Mouse (Mus musculus) hindbrain, embryonic 15.5 days (tissue): ENCODE measurements around the gene Zdhhc22. TPM values are rescaled to one million over a fixed set of nuclear protein-coding genes. Genes with fewer than 3 reads are reported as not detected.

Experiments used
- ATAC-seq: fragments of 200-750 bp; cut with Nextera tagmentation; 2 replicates; pipeline ENCODE4 v1.8.0; 2017; ENCODE audit warnings: low read depth, moderate number of reproducible peaks, moderate TSS enrichment; ENCODE audit not compliant: low FRiP score
- H3K27ac ChIP-seq: fragments of 300-500 bp; sonication (generic); replicated peaks from 2 replicates; pipeline ENCODE4 v1.5.1; 2015; ENCODE audit warnings: mild to moderate bottlenecking, inconsistent platforms
- H3K27me3 ChIP-seq: fragments of 300-500 bp; sonication (generic); 2 replicates; pipeline ENCODE4 v1.6.1; 2015; ENCODE audit warnings: control low read depth, inconsistent platforms
- H3K36me3 ChIP-seq: fragments of 300-500 bp; sonication (generic); 2 replicates; pipeline ENCODE4 v1.6.1; 2015; ENCODE audit warnings: control low read depth, inconsistent platforms
- H3K4me1 ChIP-seq: fragments of 300-500 bp; sonication (generic); replicated peaks from 2 replicates; pipeline ENCODE4 v1.6.1; 2015; ENCODE audit warnings: control low read depth, inconsistent platforms
- H3K4me2 ChIP-seq: fragments of 300-500 bp; sonication (generic); 2 replicates; pipeline ENCODE4 v1.6.1; 2015; ENCODE audit warnings: moderate library complexity, mild to moderate bottlenecking, inconsistent platforms
- H3K4me3 ChIP-seq: fragments of 300-500 bp; sonication (generic); 2 replicates; pipeline ENCODE4 v1.5.1; 2015; ENCODE audit warnings: mild to moderate bottlenecking, inconsistent platforms
- H3K9ac ChIP-seq: fragments of 300-500 bp; sonication (generic); 2 replicates; pipeline ENCODE4 v1.6.1; 2015; ENCODE audit warnings: inconsistent platforms
- H3K9me3 ChIP-seq: fragments of 300-500 bp; sonication (generic); 2 replicates; pipeline ENCODE4 v1.6.1; 2016; ENCODE audit warnings: control low read depth, inconsistent platforms
- WGBS: fragments of 180-500 bp; shearing (Covaris S2); methylation state at CpG from one replicate; pipeline ENCODE4 v1.1.7; 2015; 5-methylcytosine and 5-hydroxymethylcytosine counted together
- polyA plus RNA-seq: library from polyadenylated mRNA; unstranded; fragments of >200 nt; fragmentation: Nextera tagmentation; extraction: Ambion mirVana; gene quantifications from 2 replicates; pipeline ENCODE4 v1.2.1, GENCODE M21; 2015

The Zdhhc22 gene
- polyA plus RNA-seq, 1 experiment from 2014 or later: 22.0 TPM

DNA sequence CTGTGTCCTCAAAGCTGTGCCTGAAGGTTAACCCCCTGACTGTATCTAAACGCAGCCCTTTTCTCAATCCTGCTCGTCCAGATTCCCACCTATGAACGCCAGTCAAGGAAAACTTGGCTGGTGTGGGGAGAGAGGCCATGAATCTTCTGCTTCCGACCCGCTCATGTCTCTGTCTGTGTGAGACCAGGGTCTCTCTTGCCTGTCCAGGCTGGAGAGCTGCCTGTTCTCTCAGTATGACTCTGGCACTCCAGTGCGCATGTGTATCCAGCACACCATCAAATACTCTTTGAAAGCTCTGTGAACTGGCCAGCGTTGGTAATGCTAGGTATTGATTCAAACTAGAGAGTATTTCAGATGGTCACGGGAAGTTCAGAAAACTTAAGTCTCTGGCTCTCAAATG, 46.8 kb downstream of the Zdhhc22 start:
- H3K9ac ChIP-seq: no peak overlapping the region
- no peaks in the 10 kb centered on the region for H3K27me3 ChIP-seq
- no peak overlapping the region for H3K4me2 ChIP-seq
- no peak for ATAC-seq
- 92% methylated on average over 8 of the region's 8 CpGs for WGBS
- peaks cover 54% of the 10 kb centered on the region for H3K4me1 ChIP-seq
- no peak overlapping the region for H3K4me3 ChIP-seq
- no peaks in the 10 kb centered on the region for H3K9me3 ChIP-seq
- H3K27ac ChIP-seq: peak overlapping the region; percentile 95
- no peaks in the 10 kb centered on the region for H3K36me3 ChIP-seq

DNA sequence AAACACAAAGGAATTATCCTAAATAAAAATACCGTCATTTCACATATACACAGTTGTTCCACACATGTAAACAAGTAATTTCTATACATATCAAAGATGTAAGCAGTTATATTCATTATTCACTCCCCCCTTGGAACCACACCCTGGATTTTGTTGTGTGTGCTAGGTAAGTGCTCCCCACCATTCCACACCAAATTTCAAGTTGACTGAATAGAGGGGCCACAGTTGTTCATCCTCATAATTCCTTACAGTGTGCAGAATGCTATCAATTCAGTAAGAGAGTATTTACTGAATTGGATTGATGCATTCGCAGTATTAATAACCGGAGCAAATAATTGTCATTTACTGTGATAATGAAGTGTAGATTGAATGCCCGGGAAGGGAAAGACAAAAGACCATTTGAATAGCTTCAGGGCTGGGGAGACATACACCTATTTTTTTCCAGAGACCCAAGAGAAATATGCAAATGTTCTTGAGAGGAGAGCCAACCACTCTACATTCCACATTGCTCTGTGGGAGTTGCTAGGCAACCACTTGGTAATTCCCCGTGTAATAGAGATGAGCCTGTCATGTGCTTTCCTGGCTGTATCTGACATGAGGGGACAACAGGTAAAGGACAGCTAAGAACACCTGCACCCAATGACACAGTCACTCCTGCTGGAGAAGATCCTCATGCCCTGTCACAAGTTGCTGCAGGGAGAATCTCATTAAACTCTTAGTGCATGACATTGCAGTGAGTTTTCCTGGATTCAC, 48.3 kb downstream of the Zdhhc22 start:
- H3K27ac ChIP-seq: peak overlapping the region; percentile 95
- H3K36me3 ChIP-seq: no peaks in the 10 kb centered on the region
- peak; percentile 71 for ATAC-seq
- H3K4me3 ChIP-seq: no peak overlapping the region
- no peaks in the 10 kb centered on the region for H3K9me3 ChIP-seq
- no peak overlapping the region for H3K9ac ChIP-seq
- no peaks in the 10 kb centered on the region for H3K27me3 ChIP-seq
- WGBS: 13% methylated on average over 5 of the region's 5 CpGs
- H3K4me1 ChIP-seq: peaks cover 44% of the 10 kb centered on the region
- peak overlapping the region; percentile 18 for H3K4me2 ChIP-seq

DNA sequence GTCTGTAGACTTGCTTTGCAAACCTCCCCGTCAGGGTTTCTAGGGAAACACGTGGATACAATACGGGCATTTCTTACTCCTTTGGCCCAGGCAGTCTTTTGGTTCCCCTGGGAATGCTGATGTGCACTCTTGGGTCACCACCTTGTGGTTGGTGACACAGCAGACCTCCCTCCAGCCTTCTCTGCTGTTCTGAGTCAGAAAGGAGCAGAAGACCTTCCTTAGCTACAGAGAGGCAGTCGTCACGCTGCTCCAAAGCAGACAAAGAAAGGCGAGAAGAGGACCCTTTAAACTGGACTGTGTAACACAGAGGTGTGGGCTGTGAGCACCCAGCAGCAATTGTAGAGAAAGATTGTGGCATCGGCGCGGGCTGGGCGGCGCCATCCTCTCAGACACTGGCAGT, 49.1 kb downstream of the Zdhhc22 start:
- Histone ChIP-seq H3K4me2 (peak overlapping the region; percentile 25; the same call in 1 of the 2 replicates), H3K27me3 (no peaks in the 10 kb centered on the region), H3K27ac (peak overlapping the region; percentile 95), H3K36me3 (no peaks in the 10 kb centered on the region), H3K9ac (peak overlapping the region; percentile 26; the same call in 1 of the 2 replicates), H3K9me3 (no peaks in the 10 kb centered on the region), H3K4me1 (peaks cover 42% of the 10 kb centered on the region), H3K4me3 (no peak overlapping the region)
- 11% methylated on average over 11 of the region's 11 CpGs for WGBS
- ATAC-seq: peak; percentile 57

DNA sequence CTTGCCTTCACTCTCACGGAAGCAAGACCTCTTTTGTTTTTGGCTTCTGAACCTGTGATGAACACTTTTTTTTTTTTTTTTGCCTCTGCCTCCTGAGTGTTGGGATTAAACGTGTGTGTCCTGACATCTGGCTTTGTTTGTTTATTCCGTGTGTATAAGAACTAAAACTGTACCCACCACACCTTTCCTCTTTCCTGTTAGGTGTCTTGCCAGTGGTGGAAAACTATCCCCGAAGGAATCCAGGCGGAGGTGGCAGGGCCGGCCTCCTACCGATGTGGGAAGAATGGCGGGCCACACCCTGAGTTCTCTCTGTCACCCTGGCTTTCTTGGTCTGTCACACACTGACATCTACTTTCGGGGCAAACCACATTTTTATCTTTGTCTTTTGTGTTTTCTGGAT, 51.7 kb downstream of the Zdhhc22 start:
- Histone ChIP-seq H3K36me3 (no peaks in the 10 kb centered on the region), H3K4me3 (no peak overlapping the region), H3K4me1 (peaks cover 28% of the 10 kb centered on the region), H3K9me3 (no peaks in the 10 kb centered on the region), H3K27ac (no peak overlapping the region), H3K9ac (no peak overlapping the region), H3K4me2 (no peak overlapping the region), H3K27me3 (no peaks in the 10 kb centered on the region)
- 69% methylated on average over 9 of the region's 9 CpGs for WGBS
- no peak for ATAC-seq

DNA sequence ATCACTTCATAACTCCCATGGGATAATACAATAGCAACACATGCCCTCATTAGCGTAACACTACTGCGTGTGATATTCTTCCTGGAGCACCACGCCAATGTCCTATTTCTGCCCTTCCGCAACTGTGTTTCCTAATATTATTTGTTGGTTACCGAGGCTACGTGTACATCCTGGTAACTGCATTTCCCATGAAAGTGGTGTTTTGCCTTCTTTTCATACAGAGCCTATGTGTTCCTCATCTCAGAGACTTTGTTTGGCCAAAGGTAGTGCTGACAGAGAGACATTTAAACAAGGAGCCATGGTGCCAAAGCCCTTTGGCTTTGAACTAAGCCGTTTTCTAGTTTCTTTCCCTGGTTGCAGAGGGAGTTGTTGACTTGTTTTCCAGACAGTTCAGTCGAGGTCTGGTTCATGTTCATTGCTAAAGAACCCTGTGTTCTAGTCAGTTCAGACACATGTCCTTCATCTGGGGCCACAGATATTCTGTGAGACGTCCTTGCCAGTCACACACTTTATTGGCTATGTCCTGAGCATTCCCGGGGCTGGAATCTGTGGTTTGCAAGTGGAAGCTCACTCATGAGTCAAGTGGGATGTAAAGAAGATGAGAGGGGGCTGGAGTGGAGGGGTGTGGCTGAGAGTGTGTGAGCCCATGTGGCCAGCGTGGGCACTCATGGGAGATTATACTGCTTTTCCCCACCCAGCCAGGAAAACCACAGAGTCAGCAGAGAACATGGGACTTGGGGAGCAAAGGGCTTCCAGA, 53.5 kb downstream of the Zdhhc22 start:
- WGBS: 86% methylated on average over 11 of the region's 11 CpGs
- Histone ChIP-seq H3K9me3 (no peaks in the 10 kb centered on the region), H3K27ac (no peak overlapping the region), H3K27me3 (no peaks in the 10 kb centered on the region), H3K36me3 (no peaks in the 10 kb centered on the region), H3K4me2 (no peak overlapping the region), H3K4me3 (no peak overlapping the region), H3K4me1 (peaks cover 20% of the 10 kb centered on the region), H3K9ac (no peak overlapping the region)
- no peak for ATAC-seq

DNA sequence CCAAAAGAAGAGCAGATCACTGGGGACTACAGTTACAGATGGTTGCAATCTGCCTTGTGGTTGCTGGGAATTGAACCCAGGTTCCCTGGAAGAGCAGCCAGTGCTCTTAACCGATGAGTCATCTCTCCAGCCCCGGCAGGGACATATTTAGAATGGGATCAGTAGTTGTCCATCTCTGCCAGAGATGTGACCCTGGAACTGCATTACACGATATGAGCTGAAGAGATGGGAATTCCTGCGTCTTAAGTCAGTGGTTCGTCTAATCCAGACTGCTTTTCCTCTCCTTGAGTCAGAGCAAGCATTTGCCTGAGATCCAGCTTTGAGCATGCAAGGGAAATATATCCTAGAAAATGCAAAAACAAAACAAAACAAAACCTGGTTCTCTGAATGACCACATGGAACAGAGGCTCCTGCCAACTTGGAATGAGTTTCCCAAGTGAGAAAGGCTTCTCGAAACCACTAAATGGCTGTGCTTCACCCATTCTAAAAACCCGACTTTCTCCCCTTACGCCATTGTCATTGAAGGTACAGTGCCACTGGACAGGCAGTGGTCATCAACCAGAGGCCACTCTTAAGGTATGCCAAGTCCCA, 54.4 kb downstream of the Zdhhc22 start:
- no peak for ATAC-seq
- no peak overlapping the region for H3K4me3 ChIP-seq
- no peaks in the 10 kb centered on the region for H3K9me3 ChIP-seq
- H3K4me1 ChIP-seq: peaks cover 11% of the 10 kb centered on the region
- no peak overlapping the region for H3K27ac ChIP-seq
- no peaks in the 10 kb centered on the region for H3K27me3 ChIP-seq
- H3K9ac ChIP-seq: no peak overlapping the region
- WGBS: 87% methylated on average over 8 of the region's 8 CpGs
- no peak overlapping the region for H3K4me2 ChIP-seq
- H3K36me3 ChIP-seq: no peaks in the 10 kb centered on the region

DNA sequence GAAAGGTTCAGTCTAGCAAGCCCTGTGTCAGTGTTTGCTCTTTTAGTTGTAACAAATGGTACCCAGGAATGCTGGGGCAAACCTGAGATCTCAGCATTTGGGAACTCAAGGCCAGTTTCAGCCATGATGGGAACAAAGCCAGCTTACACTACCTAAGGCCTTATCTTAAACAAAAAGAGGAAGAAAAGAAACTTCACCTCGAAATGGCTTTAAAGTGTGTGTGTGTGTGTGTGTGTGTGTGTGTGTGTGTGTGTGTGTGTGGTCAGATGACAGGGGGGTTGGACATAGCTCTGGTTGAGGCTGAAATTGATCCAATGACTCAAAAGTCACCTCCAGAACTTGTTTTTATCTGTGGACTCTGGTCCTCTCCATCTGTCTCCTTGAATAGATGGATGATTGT, 55.5 kb downstream of the Zdhhc22 start:
- Histone ChIP-seq H3K27me3 (no peaks in the 10 kb centered on the region), H3K4me2 (no peak overlapping the region), H3K27ac (no peak overlapping the region), H3K9ac (no peak overlapping the region), H3K9me3 (no peaks in the 10 kb centered on the region), H3K4me1 (peaks cover 5% of the 10 kb centered on the region; the same call in 1 of the 2 replicates), H3K36me3 (no peaks in the 10 kb centered on the region), H3K4me3 (no peak overlapping the region)
- ATAC-seq: no peak
- 95% methylated on average over 1 of the region's 1 CpGs for WGBS

DNA sequence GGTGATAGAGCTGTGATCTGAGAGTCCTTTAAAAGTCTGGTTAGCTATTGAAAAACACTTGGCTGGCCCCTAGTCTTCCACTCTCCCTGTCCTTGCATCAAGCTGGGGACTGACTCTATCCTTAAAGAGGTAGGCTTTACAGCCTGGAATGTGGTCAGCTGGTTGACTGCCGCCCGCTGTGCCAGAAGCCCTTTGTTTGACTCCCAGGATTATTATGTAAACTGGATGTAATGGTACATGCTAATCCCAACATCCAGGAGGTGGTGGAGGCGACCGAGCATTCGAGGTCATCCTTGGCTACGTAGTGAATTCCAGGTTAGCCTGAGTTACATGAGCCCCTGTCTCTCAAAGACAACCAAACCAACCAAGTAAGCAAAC, 57.7 kb downstream of the Zdhhc22 start:
- Histone ChIP-seq H3K9ac (no peak overlapping the region), H3K4me1 (peaks cover 5% of the 10 kb centered on the region; the same call in 1 of the 2 replicates), H3K4me3 (no peak overlapping the region), H3K4me2 (no peak overlapping the region), H3K9me3 (0 out of 2 replicates have a peak, but pooled peaks cover 5% of the 10 kb centered on the region), H3K27ac (no peak overlapping the region), H3K27me3 (no peaks in the 10 kb centered on the region), H3K36me3 (no peaks in the 10 kb centered on the region)
- ATAC-seq: no peak
- 20% methylated on average over 6 of the region's 6 CpGs for WGBS

DNA sequence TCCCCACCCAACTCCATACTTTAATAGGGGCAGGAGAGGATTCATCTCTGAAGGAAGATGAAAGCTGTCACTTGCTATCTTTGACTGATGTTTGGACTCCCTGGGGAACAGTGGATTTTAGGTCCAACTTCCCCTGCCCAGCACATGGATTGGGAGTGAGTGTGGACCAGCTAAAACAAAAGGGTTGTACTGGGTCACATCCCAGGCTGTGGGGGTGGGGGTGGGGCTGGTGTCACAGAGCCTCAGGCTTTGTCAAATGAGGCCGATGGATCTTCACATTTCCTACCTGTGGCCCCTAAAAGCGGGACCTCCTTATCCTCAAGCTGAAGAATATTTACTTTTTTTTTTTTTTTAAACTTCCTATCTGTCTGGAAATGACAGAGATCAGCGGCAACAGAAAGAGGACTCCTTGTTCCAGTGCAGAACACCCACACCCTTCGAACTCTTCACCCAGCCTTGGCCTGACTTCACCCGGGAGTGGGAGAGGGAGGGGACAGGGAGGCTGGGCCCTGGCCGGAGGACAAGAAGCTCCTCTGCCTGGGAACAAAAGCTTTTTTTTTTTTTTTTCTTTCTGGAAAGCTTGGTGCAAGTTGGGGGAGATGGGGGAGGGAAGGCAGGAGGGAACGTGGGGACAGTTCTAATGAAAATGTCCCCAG, 58.2 kb downstream of the Zdhhc22 start:
- Histone ChIP-seq H3K36me3 (no peaks in the 10 kb centered on the region), H3K27ac (no peak overlapping the region), H3K4me2 (no peak overlapping the region), H3K27me3 (no peaks in the 10 kb centered on the region), H3K4me3 (no peak overlapping the region), H3K9me3 (0 out of 2 replicates have a peak, but pooled peaks cover 5% of the 10 kb centered on the region), H3K9ac (no peak overlapping the region), H3K4me1 (peaks cover 5% of the 10 kb centered on the region; the same call in 1 of the 2 replicates)
- ATAC-seq: no peak
- WGBS: 11% methylated on average over 7 of the region's 7 CpGs

DNA sequence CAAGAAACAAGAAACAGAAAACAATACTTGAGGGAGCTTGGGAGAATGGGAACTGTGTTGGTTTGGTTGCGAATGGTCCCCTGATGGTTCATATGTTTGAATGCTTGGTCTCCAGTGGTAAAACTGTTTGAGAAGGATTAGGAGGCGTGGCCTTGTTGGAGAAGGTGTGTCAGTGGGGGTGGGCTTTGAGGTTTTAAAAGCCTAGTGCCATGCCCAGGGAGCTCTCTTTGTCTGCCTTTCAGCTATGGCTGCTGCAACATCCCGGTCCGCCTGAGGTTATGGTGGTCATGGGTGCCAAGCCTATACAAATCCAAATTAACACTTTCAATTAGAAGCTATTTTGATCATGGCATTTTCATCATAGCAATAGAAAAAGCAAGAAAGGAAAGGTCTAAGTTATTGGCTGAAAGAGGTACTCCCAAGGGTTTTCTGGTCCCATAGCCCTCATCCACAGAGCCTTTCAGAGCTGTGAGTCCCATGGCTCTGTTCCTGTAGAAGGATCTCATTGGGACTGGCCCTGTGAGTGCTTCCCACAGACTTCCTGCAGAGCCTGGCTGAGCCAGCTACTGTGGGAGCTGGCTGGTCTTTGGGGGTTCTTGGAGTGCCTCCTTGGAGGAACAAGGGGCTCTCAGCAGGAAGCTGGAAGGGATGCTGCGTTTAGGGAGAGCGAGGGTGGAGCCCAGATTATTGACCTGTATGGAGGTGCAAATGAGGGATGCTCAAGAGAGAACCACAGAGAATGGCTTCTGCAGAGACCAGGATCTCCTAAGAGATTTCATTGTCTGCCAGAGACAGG, 59.1 kb downstream of the Zdhhc22 start:
- Histone ChIP-seq H3K36me3 (no peaks in the 10 kb centered on the region), H3K4me3 (no peak overlapping the region), H3K27ac (no peak overlapping the region), H3K9me3 (0 out of 2 replicates have a peak, but pooled peaks cover 5% of the 10 kb centered on the region), H3K4me2 (no peak overlapping the region), H3K9ac (no peak overlapping the region), H3K27me3 (no peaks in the 10 kb centered on the region), H3K4me1 (peaks cover 5% of the 10 kb centered on the region; the same call in 1 of the 2 replicates)
- no peak for ATAC-seq
- 75% methylated on average over 6 of the region's 6 CpGs for WGBS
